Mouse (Mus musculus) urinary bladder, postnatal 10 days (tissue): ENCODE data around the gene 2210408I21Rik.

Experiments used
- DNase-seq: peaks from one replicate; pipeline ENCODE4 v3.0.0; 2022; ENCODE audit warnings: low spot score

2210408I21Rik gene

GRCm38 (mm10) chr13:77278659-77279413 is 143.5 kb downstream of the 2210408I21Rik start:
- no peak for DNase-seq

- DNase-seq = no peak
Observed at GRCm38 (mm10) chr13:77295519-77295918, 160.2 kb downstream of the 2210408I21Rik start.

- no peak for DNase-seq
Observed at GRCm38 (mm10) chr13:77324101-77324500, 188.8 kb downstream of the 2210408I21Rik start.

GRCm38 (mm10) chr13:77326174-77326959 is 191.0 kb downstream of the 2210408I21Rik start:
- DNase-seq = no peak

- DNase-seq = no peak
Observed at GRCm38 (mm10) chr13:77342097-77342496, 206.8 kb downstream of the 2210408I21Rik start.

GRCm38 (mm10) chr13:77385448-77385970 is 250.2 kb downstream of the 2210408I21Rik start:
- DNase-seq = no peak

- DNase-seq = no peak
Observed at GRCm38 (mm10) chr13:77386001-77386400, 250.7 kb downstream of the 2210408I21Rik start.

GRCm38 (mm10) chr13:77388148-77388547 is 252.8 kb downstream of the 2210408I21Rik start:
- DNase-seq = no peak

GRCm38 (mm10) chr13:77389209-77389608 is 253.9 kb downstream of the 2210408I21Rik start:
- DNase-seq = no peak

GRCm38 (mm10) chr13:77396374-77396773 is 261.0 kb downstream of the 2210408I21Rik start:
- DNase-seq = no peak

- no peak for DNase-seq
Observed at GRCm38 (mm10) chr13:77396981-77397380, 261.6 kb downstream of the 2210408I21Rik start.

- no peak for DNase-seq
Observed at GRCm38 (mm10) chr13:77397646-77398045, 262.3 kb downstream of the 2210408I21Rik start.

GRCm38 (mm10) chr13:77398477-77398876 is 263.1 kb downstream of the 2210408I21Rik start:
- no peak for DNase-seq

- DNase-seq = no peak
Observed at GRCm38 (mm10) chr13:77400762-77401161, 265.4 kb downstream of the 2210408I21Rik start.

- DNase-seq = no peak
Observed at GRCm38 (mm10) chr13:77408530-77408929, 273.2 kb downstream of the 2210408I21Rik start.

- DNase-seq = no peak
Observed at GRCm38 (mm10) chr13:77409804-77410203, 274.5 kb downstream of the 2210408I21Rik start.

- no peak for DNase-seq
Observed at GRCm38 (mm10) chr13:77412829-77413228, 277.5 kb downstream of the 2210408I21Rik start.

- no peak for DNase-seq
Observed at GRCm38 (mm10) chr13:77450007-77450567, 314.7 kb downstream of the 2210408I21Rik start.

- no peak for DNase-seq
Observed at GRCm38 (mm10) chr13:77470093-77470621, 334.8 kb downstream of the 2210408I21Rik start.

- no peak for DNase-seq
Observed at GRCm38 (mm10) chr13:77476420-77476819, 341.1 kb downstream of the 2210408I21Rik start.

GRCm38 (mm10) chr13:77478425-77479119 is 343.2 kb downstream of the 2210408I21Rik start:
- no peak for DNase-seq
